Mouse (Mus musculus) gastrocnemius, postnatal 4 days (tissue): Measurements from ENCODE around the gene Tst. TPM values are rescaled to one million over a fixed set of nuclear protein-coding genes. Genes with fewer than 3 reads are reported as not detected.
A peak's percentile ranks its signal among the peaks of the same experiment; 100 is the strongest.

ENCODE experiments used
- DNase-seq, 2 experiments: peaks; one replicate each; pipeline ENCODE4 v3.0.0; 2021 to 2022; ENCODE audit warnings: low spot score in 2 of 2, mixed read lengths in 2 of 2
- total RNA-seq, 2 experiments: library from RNA; stranded (reverse); gene quantifications; 2 replicates each; pipeline ENCODE4 v1.2.3; 2021

The Tst gene
- total RNA-seq, 2 experiments from 2014 or later: 17.5 to 20.5 TPM

GRCm38 (mm10) chr15:78430874-78431273 lies 25.2 kb upstream of the Tst start:
- DNase-seq: no peak

DNA sequence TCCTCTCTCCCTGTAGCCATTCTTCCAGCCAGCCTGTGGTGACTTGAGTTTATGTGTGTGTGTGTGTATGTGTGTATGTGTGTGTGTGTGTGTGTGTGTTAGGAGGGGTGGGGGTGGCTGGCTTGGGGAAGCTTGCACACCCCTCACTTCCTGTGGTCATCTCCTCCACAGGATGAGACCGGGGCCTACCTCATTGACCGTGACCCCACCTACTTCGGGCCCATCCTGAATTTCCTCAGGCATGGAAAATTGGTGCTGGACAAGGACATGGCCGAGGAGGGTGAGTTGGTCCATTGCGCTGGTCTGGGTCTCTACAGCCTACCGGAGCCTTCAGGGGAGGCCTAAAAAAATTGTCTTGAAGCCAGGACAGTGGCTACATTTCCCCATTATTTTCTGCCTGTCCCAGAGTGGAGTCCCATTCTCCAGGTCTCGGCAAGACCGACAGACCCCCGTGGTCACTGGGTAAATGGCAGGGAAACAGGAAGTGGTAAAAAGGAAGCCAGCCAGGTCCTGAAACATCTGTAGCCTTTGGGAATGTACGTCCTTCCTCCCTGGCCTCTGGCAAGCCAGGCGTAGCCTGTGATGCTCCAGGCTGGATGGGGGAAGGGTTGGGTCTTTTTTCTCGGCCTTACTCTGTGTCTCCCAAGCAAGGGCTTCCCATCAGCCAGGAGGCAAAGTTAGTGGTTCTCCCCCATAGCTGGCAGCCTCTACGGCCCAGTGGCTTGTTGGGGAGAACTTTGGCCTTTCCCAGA lies 24.3 kb upstream of the Tst start:
- DNase-seq: no peak

- no peak for DNase-seq
Measured at GRCm38 (mm10) chr15:78429139-78429459, 23.4 kb upstream of the Tst start.

DNA sequence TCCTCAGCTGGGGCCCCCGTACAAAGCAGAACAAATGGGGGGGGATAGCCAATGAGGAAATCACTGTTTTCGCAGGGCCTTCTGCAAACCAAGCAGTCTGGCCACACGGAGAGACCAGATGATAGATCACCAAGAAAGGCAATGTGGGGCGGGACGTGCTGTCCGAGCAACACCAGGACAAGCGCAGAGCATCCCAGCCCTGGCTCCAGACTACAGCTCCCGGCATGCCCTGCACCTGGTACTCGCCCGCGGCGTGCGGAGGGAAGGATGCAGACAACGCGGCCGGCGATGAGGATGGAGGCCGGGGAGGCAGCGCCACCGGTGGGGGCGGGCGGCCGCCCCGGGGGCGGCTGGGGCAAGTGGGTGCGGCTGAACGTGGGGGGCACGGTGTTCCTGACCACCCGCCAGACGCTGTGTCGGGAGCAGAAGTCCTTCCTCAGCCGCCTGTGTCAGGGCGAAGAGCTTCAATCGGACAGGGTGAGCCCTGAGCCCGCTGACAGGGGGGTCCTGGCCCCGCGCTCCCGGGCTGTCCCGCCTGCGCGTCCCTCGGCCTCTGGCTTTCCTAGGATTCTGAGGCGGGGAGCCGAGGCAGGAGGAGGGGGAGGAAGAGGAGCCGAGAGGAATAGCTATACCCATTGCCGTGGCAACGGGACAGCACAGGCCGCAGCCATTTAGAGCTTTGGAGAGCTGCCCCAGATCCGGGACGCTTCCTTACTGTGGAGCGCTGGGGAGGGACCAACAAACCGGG lies 22.9 kb upstream of the Tst start, which contains the start of gene Kctd17:
Kctd17 (plus strand) TSS at position 174 of the 748 bp plus-strand sequence.
- DNase-seq: peak; percentile 68 to 81

DNA sequence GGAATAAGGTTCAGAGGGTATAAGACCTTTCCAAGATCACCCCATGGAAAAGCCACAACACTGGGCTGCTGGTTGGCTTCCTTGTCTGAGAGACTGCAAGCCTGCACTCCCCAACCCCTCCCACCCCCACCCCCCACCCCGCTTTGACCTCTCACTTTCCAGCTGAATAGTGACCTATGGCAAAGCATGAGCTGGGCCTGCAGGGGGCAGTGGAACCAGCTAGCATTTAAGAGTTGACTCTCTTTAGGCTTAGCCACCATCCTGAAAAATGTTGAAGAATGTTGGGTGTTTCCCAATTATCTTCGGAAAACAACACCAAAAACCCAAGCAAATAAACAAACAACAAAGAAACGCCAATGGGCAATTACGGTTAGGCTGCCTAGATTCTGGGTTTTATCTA lies 19.5 kb upstream of the Tst start:
- no peak for DNase-seq

DNA sequence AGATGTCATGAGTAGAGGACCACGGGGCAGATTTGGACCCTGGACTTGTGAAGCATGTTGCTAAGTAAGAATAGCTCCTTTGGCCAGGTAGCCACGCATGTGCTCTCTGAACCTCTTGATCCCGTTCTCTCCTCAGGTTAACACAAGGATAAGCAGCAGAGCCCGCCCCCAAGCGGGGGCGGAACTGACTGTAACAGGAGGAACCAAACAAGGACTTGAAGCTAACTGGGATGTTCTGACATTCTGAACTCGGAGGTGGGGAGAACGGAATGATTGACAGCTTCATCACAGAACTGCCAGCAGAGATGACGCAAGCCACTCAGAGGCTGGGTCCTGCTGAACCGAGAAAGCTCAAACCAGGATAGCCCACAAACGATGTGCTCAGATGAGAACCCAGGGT lies 18.8 kb upstream of the Tst start:
- DNase-seq: no peak

DNA sequence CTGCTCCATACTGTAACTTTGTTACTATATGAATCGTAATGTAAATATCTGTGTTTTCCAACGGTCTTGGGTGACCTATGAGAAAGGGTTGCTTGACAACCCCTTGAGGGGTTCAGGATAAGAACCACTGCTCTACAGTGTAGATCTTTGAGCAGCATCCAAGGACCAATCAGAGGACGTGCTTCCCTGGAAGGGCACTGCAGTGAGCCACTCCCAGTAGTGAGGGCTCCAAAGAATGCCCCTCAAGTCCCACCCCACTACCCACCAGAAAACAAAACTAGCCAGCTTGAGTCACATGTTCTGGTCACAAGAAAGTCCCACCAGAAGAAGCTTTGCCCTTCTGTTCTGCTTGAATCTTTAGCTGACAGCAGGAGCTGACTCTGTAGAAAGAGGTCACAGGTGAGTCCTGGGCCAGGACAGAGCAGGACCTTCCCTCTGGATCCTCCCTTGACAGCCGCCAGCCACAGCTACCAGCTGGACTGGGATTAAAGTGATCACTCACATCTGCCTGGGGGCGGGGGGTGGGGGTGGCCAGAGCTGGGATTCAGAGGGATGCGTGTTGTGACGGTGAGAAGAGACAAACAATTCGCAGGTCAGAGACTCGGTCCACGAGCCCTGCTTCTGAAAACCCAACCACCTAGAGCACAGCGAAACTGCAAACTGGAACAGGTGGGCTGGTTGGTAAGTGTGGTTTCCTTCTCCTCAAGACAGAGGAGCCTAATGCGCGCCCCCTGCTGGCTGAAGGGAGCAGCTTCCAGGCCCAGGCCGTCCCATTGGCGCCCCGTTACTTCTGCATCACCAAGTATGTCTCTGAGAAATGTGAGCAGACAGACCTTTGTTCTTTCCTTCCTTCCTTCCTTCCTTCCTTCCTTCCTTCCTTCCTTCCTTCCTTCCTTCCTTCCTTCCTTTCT lies 16.6 kb upstream of the Tst start:
- DNase-seq: peak; percentile 69 to 85

- DNase-seq: no peak
Measured at GRCm38 (mm10) chr15:78420395-78420794, 14.7 kb upstream of the Tst start.

- DNase-seq: no peak
Measured at GRCm38 (mm10) chr15:78416937-78417336, 11.2 kb upstream of the Tst start.

GRCm38 (mm10) chr15:78414157-78414556 lies 8.4 kb upstream of the Tst start:
- DNase-seq: no peak

- no peak for DNase-seq
Measured at GRCm38 (mm10) chr15:78413719-78414117, 8.0 kb upstream of the Tst start.

DNA sequence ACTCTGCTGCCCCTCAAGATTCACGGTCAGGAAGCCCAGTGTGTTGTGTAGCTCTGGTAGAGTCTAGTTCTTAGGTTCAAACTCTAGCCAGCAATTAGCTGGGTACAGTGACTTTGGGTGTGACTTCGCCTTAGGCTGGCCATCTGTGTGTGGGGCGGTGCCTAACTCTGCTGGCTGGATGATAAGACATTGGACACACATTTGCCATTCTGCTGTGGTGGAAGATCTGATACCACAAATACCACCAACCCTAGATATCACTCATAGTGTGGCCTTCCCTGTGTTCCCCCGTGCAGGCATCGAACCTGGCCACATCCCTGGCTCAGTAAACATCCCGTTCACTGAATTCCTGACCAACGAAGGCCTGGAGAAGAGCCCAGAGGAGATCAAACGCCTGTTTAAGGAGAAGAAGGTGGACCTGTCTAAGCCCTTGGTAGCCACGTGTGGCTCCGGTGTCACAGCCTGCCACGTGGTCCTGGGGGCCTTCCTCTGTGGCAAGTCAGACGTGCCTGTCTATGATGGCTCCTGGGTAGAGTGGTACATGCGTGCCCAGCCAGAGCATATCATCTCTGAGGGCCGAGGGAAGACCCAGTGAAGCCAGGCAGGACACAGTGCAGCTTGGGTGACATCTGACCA lies 7.5 kb upstream of the Tst start:
- DNase-seq: no peak

GRCm38 (mm10) chr15:78409570-78410052 lies 3.9 kb upstream of the Tst start:
- no peak for DNase-seq

DNA sequence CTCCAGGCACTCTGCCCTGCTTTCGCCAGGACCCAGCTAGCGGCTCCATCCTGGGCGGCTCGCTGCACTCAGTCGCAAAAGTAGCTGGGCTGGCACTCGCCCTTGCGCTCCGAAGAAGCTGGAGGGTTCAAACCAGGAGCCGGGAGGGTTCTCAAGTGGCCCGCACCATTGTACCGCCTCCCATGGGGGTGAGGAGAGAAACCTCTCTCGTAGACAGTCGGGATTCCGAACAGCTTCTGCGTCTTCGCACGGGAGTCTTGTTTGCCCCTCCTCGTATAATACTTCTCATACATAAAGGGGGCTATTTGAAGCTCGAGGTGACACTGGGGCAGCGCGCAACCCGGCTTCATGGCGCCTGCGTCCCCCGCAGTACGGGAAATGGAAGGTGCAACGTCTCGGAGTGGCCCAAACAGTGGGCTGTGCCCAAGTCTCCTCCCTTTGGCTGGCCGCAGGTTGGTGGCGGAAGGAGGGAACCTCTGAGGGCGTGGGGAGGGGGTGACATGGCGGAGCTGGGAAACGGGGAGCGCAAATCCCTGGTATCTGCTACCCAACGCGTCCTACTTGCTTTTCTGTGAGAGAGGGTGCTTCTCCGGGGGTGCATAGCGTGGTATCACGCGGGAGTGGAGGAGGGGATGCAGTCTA lies 707 bp upstream of the Tst start, which contains the start of gene Mpst:
Mpst (plus strand) TSS at position 124 of the 642 bp plus-strand sequence.
- peak; percentile 67 to 90 for DNase-seq

- no peak for DNase-seq
Measured at GRCm38 (mm10) chr15:78405098-78405497, 609 bp downstream of the Tst start.

- peak in 1 of 2 experiments; percentile 46 for DNase-seq
Measured at GRCm38 (mm10) chr15:78403896-78404295, 1.8 kb downstream of the Tst start.

- DNase-seq: no peak
Measured at GRCm38 (mm10) chr15:78403301-78403741, 2.4 kb downstream of the Tst start.

- DNase-seq: no peak
Measured at GRCm38 (mm10) chr15:78402423-78402822, 3.3 kb downstream of the Tst start.

- DNase-seq: peak in 1 of 2 experiments; percentile 62
Measured at GRCm38 (mm10) chr15:78401921-78402320, 3.8 kb downstream of the Tst start.

- DNase-seq: no peak
Measured at GRCm38 (mm10) chr15:78401345-78401744, 4.4 kb downstream of the Tst start.
